Mouse (Mus musculus) bone marrow, adult 2 months (tissue): Measurements from ENCODE around the gene Vti1a.

ENCODE experiments used
- CTCF ChIP-seq: fragments of 200-500 bp; IDR thresholded peaks from 2 replicates; pipeline ENCODE4 v1.5.1; 2011; ENCODE audit warnings: low read length, control low read depth; ENCODE audit not compliant: control insufficient read depth, insufficient read depth
- POLR2A ChIP-seq: fragments of 200-500 bp; IDR thresholded peaks from 2 replicates; pipeline ENCODE4 v1.6.1; 2011; ENCODE audit warnings: low read depth, mild to moderate bottlenecking, control low read depth, low read length, borderline replicate concordance; ENCODE audit not compliant: control insufficient read depth

- TF ChIP-seq CTCF (no peak), POLR2A (no peak)
These were observed 25.3 kb downstream of the Vti1a start for GRCm38 (mm10) chr19:55341377-55341776.
